ENCODE assay signal across 10 mouse cellular contexts in genomic region chr3:51270069-51270817, GRCm38 (mm10). TPM values are rescaled to one million over a fixed set of nuclear protein-coding genes. Genes with fewer than 3 reads are reported as not detected.
DNase-seq lines count a peak whose midpoint lies in the region; ATAC-seq and TF ChIP-seq lines count a peak whose summit lies in the region.
"Had no signal": no experiment of that assay in that cellular context is flagged by ENCODE, and none has a peak within 500 bp of the region (broad histone marks: within the 10 kb centered on the region; RNA-seq: fewer than 3 reads in every experiment).

No protein-coding gene starts in this region.

- no peaks in the 10 kb centered on the region for H3K36me3 ChIP-seq in intestine, embryonic 16.5 days (ENCODE audit: control insufficient read depth, insufficient read depth, low read length)
- 0 out of 2 replicates have a peak, but pooled peaks cover 3% of the 10 kb centered on the region for H3K36me3 ChIP-seq in intestine, embryonic 15.5 days
- H3K36me3 ChIP-seq in lung, embryonic 14.5 days (ENCODE audit: insufficient read depth) = peaks cover 12% of the 10 kb centered on the region
- peaks cover 17% of the 10 kb centered on the region for H3K36me3 ChIP-seq in thymus, adult 2 months (ENCODE audit: control insufficient read depth, insufficient read depth, low read length)

- H3K9me3 ChIP-seq in intestine, embryonic 16.5 days (ENCODE audit: control insufficient read depth, low read length) = no peaks in the 10 kb centered on the region
- no peaks in the 10 kb centered on the region for H3K9me3 ChIP-seq in intestine, embryonic 15.5 days
- H3K9me3 ChIP-seq in lung, embryonic 14.5 days (ENCODE audit: low read depth, low read length) = no peaks in the 10 kb centered on the region

- H3K9ac ChIP-seq in intestine, embryonic 16.5 days (ENCODE audit: low read depth, low read length) = no peak overlapping the region
- no peak overlapping the region for H3K9ac ChIP-seq in intestine, embryonic 15.5 days
- no peak overlapping the region for H3K9ac ChIP-seq in lung, embryonic 14.5 days
- H3K9ac ChIP-seq: liver, embryonic 14.5 days had no signal

- no peak overlapping the region for H3K4me3 ChIP-seq in intestine, embryonic 16.5 days (ENCODE audit: low read length)
- no peak overlapping the region for H3K4me3 ChIP-seq in intestine, embryonic 15.5 days (replicated peaks)
- H3K4me3 ChIP-seq in lung, embryonic 14.5 days (ENCODE audit: low read depth, low read length) = no peak overlapping the region
- H3K4me3 ChIP-seq in thymus, adult 2 months (ENCODE audit: control insufficient read depth, insufficient read depth, low read length) = no peak overlapping the region

- TF ChIP-seq POLR2A in thymus, adult 2 months (IDR thresholded peaks at IDR 0.05; ENCODE audit: control insufficient read depth, extremely low read depth, insufficient read depth, low read length, poor library complexity) = no peak

- DNase-seq in lung, embryonic 14.5 days = peak; percentile 15
- DNase-seq in skeletal muscle tissue, adult 2 months (ENCODE audit: low read depth, low spot score) = peak; percentile 32
- DNase-seq in thymus, adult 2 months = no peak
- no peak for DNase-seq in c-Kit-positive CD71-positive TER-119-positive erythroid progenitor cells, embryonic 14.5 days (ENCODE audit: low spot score)
- no peak for DNase-seq in right cerebral cortex, adult 18-20 months
- DNase-seq: adrenal gland, postnatal 36 days had no signal

- ATAC-seq in intestine, embryonic 16.5 days = no peak
- no peak for ATAC-seq in intestine, embryonic 15.5 days
- ATAC-seq in common myeloid progenitor, adult 5-6 weeks (replicated peaks; ENCODE audit: low read depth, poor library complexity, severe bottlenecking) = peak; percentile 68
- ATAC-seq in lung, embryonic 14.5 days (ENCODE audit: insufficient read depth) = no peak

- no peaks in the 10 kb centered on the region for H3K27me3 ChIP-seq in intestine, embryonic 16.5 days (replicated peaks; ENCODE audit: control insufficient read depth, insufficient read depth, low read length)
- H3K27me3 ChIP-seq in intestine, embryonic 15.5 days (replicated peaks) = no peaks in the 10 kb centered on the region
- no peaks in the 10 kb centered on the region for H3K27me3 ChIP-seq in lung, embryonic 14.5 days (ENCODE audit: insufficient read depth, low read length)
- H3K27me3 ChIP-seq in thymus, adult 2 months (ENCODE audit: control insufficient read depth, insufficient read depth, low read length) = no peaks in the 10 kb centered on the region

- peaks cover 12% of the 10 kb centered on the region for H3K4me1 ChIP-seq in intestine, embryonic 16.5 days (ENCODE audit: control insufficient read depth, insufficient read depth, low read length)
- peaks cover 7% of the 10 kb centered on the region; the same call in 1 of the 2 replicates for H3K4me1 ChIP-seq in intestine, embryonic 15.5 days (replicated peaks)
- no peaks in the 10 kb centered on the region for H3K4me1 ChIP-seq in lung, embryonic 14.5 days (ENCODE audit: insufficient read depth)
- H3K4me1 ChIP-seq in thymus, adult 2 months (replicated peaks; ENCODE audit: control insufficient read depth, insufficient read depth, low read length) = peaks cover 11% of the 10 kb centered on the region

- WGBS in intestine, embryonic 16.5 days = 60% methylated on average over 12 of the region's 12 CpGs
- WGBS in intestine, embryonic 15.5 days = 58% methylated on average over 12 of the region's 12 CpGs
- 66% methylated on average over 12 of the region's 12 CpGs for WGBS in lung, embryonic 14.5 days
- WGBS in thymus, adult 2 months = 26% methylated on average over 12 of the region's 12 CpGs

- H3K4me2 ChIP-seq in intestine, embryonic 16.5 days (ENCODE audit: low read depth, low read length) = peak overlapping the region; percentile 16; the same call in 1 of the 2 replicates
- H3K4me2 ChIP-seq in intestine, embryonic 15.5 days (replicated peaks) = no peak overlapping the region
- H3K4me2 ChIP-seq in lung, embryonic 14.5 days = no peak overlapping the region

- peak overlapping the region; percentile 61 for H3K27ac ChIP-seq in intestine, embryonic 16.5 days (ENCODE audit: low read length)
- no peak overlapping the region for H3K27ac ChIP-seq in intestine, embryonic 15.5 days
- peak overlapping the region; percentile 43; the same call in 1 of the 2 replicates for H3K27ac ChIP-seq in lung, embryonic 14.5 days (ENCODE audit: low read depth)
- H3K27ac ChIP-seq in thymus, adult 2 months (ENCODE audit: control insufficient read depth, insufficient read depth, low read length) = no peak overlapping the region
- H3K27ac ChIP-seq: liver, embryonic 14.5 days had no signal

- no peak for TF ChIP-seq CTCF in lung, embryonic 14.5 days (IDR thresholded peaks at IDR 0.05; ENCODE audit: low read depth)
- TF ChIP-seq CTCF in thymus, adult 2 months (IDR thresholded peaks at IDR 0.05; ENCODE audit: borderline replicate concordance, control insufficient read depth, extremely low read depth, insufficient read depth, low read length, poor library complexity) = no peak

RNA-seq across cellular contexts. Expression of gene Noct, which starts 46.0 kb away (rescaled TPM):
- 4.9 TPM in 2 replicates for polyA plus RNA-seq in intestine, embryonic 16.5 days (2015; fragmentation: Nextera tagmentation; extraction: Ambion mirVana)
- polyA plus RNA-seq in intestine, embryonic 15.5 days (2015; fragmentation: Nextera tagmentation; extraction: Ambion mirVana) = 7.0 and 7.4 TPM in 2 replicates
- total RNA-seq in common myeloid progenitor, adult 5-6 weeks (2017) = 4.7 and 5.5 TPM in 2 replicates
- polyA plus RNA-seq in lung, embryonic 14.5 days (2014; fragmentation: Nextera tagmentation; extraction: Ambion mirVana) = 7.6 and 8.9 TPM in 2 replicates
- polyA plus RNA-seq in thymus, adult 2 months (2012; rRNA removed) = 30.8 and 35.8 TPM in 2 replicates

Comparison
In these comparisons a context has a peak if more than half of its experiments do, and no peak if none do; other contexts are left out.
1. H3K27ac ChIP-seq: peak in intestine, embryonic 16.5 days (single experiment) and lung, embryonic 14.5 days (single experiment); none in intestine, embryonic 15.5 days (single experiment) and thymus, adult 2 months (single experiment).
2. DNase-seq: peak in lung, embryonic 14.5 days (single experiment) and skeletal muscle tissue, adult 2 months (single experiment); none in thymus, adult 2 months (single experiment), c-Kit-positive CD71-positive TER-119-positive erythroid progenitor cells, embryonic 14.5 days (single experiment) and right cerebral cortex, adult 18-20 months (single experiment).